Mouse (Mus musculus): ENCODE results near the gene Paqr4. TPM values are rescaled to one million over a fixed set of nuclear protein-coding genes. Genes with fewer than 3 reads are reported as not detected.

The Paqr4 gene
- polyA plus RNA-seq, 1 experiment from 2014 or later, result 27.6 TPM

GRCm38 (mm10) chr17:23747471-23747870, 6.8 kb upstream of the Paqr4 start:
- WGBS, result 82% methylated on average over 3 of the region's 3 CpGs
- Histone ChIP-seq H3K9me3 (replicated peaks) (no peaks in the 10 kb centered on the region), H3K27me3 (ENCODE audit: low read depth, poor library complexity, severe bottlenecking) (peaks cover 63% of the 10 kb centered on the region), H3K4me3 (no peak overlapping the region), H3K4me1 (peaks cover 35% of the 10 kb centered on the region), H3K36me3 (peaks cover 18% of the 10 kb centered on the region), H3K27ac (replicated peaks) (no peak overlapping the region)
- DNase-seq (ENCODE audit: low spot score), result no peak

DNA sequence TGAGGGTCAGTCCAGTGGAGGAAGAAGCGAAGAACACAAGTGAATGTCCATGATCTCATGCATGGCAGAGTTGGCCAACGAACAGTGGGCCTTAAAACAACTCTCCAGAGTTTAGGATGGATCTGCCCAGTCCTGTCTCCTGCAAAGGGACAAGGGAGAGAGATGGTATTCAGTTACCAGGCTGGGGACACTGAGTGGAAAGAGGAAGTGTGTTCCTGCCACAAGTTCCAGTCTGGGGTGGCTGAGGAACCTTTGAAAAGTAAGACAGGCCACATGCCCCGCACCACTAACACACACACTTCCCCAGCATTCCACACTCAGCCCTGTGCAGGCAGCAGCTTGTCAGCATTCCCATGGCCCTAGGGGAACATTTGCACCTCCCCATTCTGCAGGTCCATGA, 6.1 kb upstream of the Paqr4 start:
- H3K4me1 ChIP-seq, result peaks cover 41% of the 10 kb centered on the region
- H3K9me3 ChIP-seq (replicated peaks), result no peaks in the 10 kb centered on the region
- peaks cover 11% of the 10 kb centered on the region for H3K36me3 ChIP-seq
- peaks cover 70% of the 10 kb centered on the region for H3K27me3 ChIP-seq (ENCODE audit: low read depth, poor library complexity, severe bottlenecking)
- H3K27ac ChIP-seq (replicated peaks), result no peak overlapping the region
- 76% methylated on average over 3 of the region's 3 CpGs for WGBS
- no peak overlapping the region for H3K4me3 ChIP-seq
- no peak for DNase-seq (ENCODE audit: low spot score)

DNA sequence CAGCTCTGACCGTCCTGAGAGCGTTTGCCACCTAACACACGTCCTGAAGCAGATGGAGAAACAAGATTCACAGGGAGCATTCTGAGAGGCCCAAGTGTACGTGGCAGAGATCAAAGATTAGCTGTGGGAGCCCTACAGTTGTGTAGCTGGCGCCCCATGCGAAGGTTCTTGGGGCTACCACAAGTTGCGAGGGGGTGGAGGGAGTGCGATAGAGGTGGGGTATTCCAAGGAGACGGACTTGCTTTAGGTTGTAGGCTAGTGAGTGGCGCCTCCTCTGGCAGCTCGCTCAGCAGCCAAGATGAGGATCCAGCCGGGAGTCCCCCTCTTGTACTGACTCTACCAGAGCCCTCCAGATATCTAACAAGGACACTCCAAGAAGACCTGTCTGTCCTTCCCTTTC, 5.6 kb upstream of the Paqr4 start:
- WGBS, result 2% methylated on average over 12 of the region's 12 CpGs
- peak; percentile 37 for DNase-seq (ENCODE audit: low spot score)
- Histone ChIP-seq H3K27ac (replicated peaks) (0 out of 2 replicates have a peak overlapping the region, but pooled peaks have one; percentile 49), H3K4me3 (peak overlapping the region; percentile 52), H3K36me3 (peaks cover 6% of the 10 kb centered on the region), H3K27me3 (ENCODE audit: low read depth, poor library complexity, severe bottlenecking) (peaks cover 74% of the 10 kb centered on the region), H3K9me3 (replicated peaks) (0 out of 2 replicates have a peak, but pooled peaks cover 1% of the 10 kb centered on the region), H3K4me1 (peaks cover 41% of the 10 kb centered on the region)

DNA sequence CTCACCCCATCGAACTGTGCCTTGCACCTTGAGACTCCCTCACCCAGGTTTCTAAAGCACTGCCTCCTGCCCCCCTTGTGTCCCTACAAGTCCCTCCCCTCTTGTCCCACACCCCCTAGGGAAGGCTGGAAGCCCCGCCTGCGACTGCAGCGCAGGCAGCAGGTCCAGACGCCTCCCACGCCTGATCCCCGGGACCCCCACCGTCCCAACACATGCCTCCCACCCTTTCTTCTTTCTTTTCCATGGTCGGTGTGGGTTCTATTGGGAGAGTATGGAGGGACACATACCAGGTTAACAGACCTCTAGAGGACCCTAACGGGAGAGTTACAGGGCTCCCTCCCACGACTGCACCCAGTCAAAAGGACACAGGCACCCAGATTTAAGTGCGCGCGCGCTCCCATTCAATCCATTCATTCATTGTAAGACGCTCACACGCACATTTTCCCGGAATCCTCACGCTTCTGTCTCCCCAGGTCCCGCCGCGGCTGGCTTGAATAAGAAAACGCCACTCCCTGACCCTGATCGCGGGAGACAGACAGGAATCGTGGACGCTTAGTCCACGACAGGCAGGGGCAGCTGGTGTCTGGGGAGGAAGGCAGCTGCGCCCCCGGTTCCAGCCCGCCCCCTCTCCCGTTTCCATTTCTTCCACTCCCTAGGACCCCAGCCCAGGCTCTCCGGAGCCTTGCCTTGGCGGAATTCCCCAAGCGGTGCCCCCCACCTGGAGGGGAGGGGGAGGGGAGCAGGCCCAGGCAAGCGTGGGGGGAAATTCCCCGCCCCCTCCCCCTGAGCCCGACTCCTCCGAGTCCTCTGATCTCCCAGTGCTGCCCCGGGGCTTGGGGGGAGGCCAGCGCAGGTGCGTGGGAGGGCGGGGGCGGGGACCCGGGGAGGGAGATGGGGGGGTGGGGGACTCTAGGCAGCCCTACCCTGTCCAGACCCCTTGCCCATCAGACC, 4.9 kb upstream of the Paqr4 start, which contains the start of gene Kremen2:
Gene Kremen2 (minus strand): TSS at position 533 of the 951 bp plus-strand sequence.
- H3K4me3 ChIP-seq, result peak within 1 kb of the TSS; percentile 52
- 0 out of 2 replicates have a peak within 1 kb of the TSS, but pooled peaks have one; percentile 49 for H3K27ac ChIP-seq (replicated peaks)
- under 1% methylated on average over 43 of the region's 45 CpGs for WGBS
- H3K9me3 ChIP-seq (replicated peaks), result 0 out of 2 replicates have a peak, but pooled peaks cover 2% of the 10 kb centered on the region
- peak; percentile 33 for DNase-seq (ENCODE audit: low spot score)
- H3K4me1 ChIP-seq, result peaks cover 45% of the 10 kb centered on the region
- H3K36me3 ChIP-seq, result peaks cover under 1% of the 10 kb centered on the region; the same call in 1 of the 2 replicates
- H3K27me3 ChIP-seq (ENCODE audit: low read depth, poor library complexity, severe bottlenecking), result peaks cover 82% of the 10 kb centered on the region

GRCm38 (mm10) chr17:23744651-23745050, 4.0 kb upstream of the Paqr4 start:
- Histone ChIP-seq H3K27ac (replicated peaks) (no peak overlapping the region), H3K27me3 (ENCODE audit: low read depth, poor library complexity, severe bottlenecking) (peaks cover 90% of the 10 kb centered on the region), H3K4me3 (peak overlapping the region; percentile 52), H3K9me3 (replicated peaks) (0 out of 2 replicates have a peak, but pooled peaks cover 2% of the 10 kb centered on the region), H3K36me3 (no peaks in the 10 kb centered on the region), H3K4me1 (peaks cover 52% of the 10 kb centered on the region)
- WGBS, result 3% methylated on average over 14 of the region's 14 CpGs
- DNase-seq (ENCODE audit: low spot score), result no peak

- 24% methylated on average over 8 of the region's 8 CpGs for WGBS
- H3K9me3 ChIP-seq (replicated peaks), result 0 out of 2 replicates have a peak, but pooled peaks cover 2% of the 10 kb centered on the region
- H3K36me3 ChIP-seq, result no peaks in the 10 kb centered on the region
- H3K27ac ChIP-seq (replicated peaks), result no peak overlapping the region
- peaks cover 56% of the 10 kb centered on the region for H3K4me1 ChIP-seq
- H3K4me3 ChIP-seq, result peak overlapping the region; percentile 52; the same call in 1 of the 2 replicates
- H3K27me3 ChIP-seq (ENCODE audit: low read depth, poor library complexity, severe bottlenecking), result peaks cover 95% of the 10 kb centered on the region
- no peak for DNase-seq (ENCODE audit: low spot score)
These were observed 3.4 kb upstream of the Paqr4 start for GRCm38 (mm10) chr17:23744076-23744475.

GRCm38 (mm10) chr17:23742941-23743340, 2.3 kb upstream of the Paqr4 start:
- peaks cover 98% of the 10 kb centered on the region for H3K27me3 ChIP-seq (ENCODE audit: low read depth, poor library complexity, severe bottlenecking)
- WGBS, result 69% methylated on average over 12 of the region's 12 CpGs
- H3K4me3 ChIP-seq, result 0 out of 2 replicates have a peak overlapping the region, but pooled peaks have one; percentile 37
- no peak overlapping the region for H3K27ac ChIP-seq (replicated peaks)
- 0 out of 2 replicates have a peak, but pooled peaks cover 2% of the 10 kb centered on the region for H3K9me3 ChIP-seq (replicated peaks)
- peaks cover 66% of the 10 kb centered on the region for H3K4me1 ChIP-seq
- peaks cover 1% of the 10 kb centered on the region; the same call in 1 of the 2 replicates for H3K36me3 ChIP-seq
- no peak for DNase-seq (ENCODE audit: low spot score)

- peak; percentile 36 for DNase-seq (ENCODE audit: low spot score)
- 6% methylated on average over 44 of the region's 44 CpGs for WGBS
- Histone ChIP-seq H3K27ac (replicated peaks) (no peak overlapping the region), H3K9me3 (replicated peaks) (0 out of 2 replicates have a peak, but pooled peaks cover 2% of the 10 kb centered on the region), H3K4me3 (peak overlapping the region; percentile 37), H3K36me3 (peaks cover 8% of the 10 kb centered on the region), H3K27me3 (ENCODE audit: low read depth, poor library complexity, severe bottlenecking) (peaks cover 98% of the 10 kb centered on the region), H3K4me1 (peaks cover 73% of the 10 kb centered on the region)
These were observed 1.6 kb upstream of the Paqr4 start for GRCm38 (mm10) chr17:23742210-23742793.

DNA sequence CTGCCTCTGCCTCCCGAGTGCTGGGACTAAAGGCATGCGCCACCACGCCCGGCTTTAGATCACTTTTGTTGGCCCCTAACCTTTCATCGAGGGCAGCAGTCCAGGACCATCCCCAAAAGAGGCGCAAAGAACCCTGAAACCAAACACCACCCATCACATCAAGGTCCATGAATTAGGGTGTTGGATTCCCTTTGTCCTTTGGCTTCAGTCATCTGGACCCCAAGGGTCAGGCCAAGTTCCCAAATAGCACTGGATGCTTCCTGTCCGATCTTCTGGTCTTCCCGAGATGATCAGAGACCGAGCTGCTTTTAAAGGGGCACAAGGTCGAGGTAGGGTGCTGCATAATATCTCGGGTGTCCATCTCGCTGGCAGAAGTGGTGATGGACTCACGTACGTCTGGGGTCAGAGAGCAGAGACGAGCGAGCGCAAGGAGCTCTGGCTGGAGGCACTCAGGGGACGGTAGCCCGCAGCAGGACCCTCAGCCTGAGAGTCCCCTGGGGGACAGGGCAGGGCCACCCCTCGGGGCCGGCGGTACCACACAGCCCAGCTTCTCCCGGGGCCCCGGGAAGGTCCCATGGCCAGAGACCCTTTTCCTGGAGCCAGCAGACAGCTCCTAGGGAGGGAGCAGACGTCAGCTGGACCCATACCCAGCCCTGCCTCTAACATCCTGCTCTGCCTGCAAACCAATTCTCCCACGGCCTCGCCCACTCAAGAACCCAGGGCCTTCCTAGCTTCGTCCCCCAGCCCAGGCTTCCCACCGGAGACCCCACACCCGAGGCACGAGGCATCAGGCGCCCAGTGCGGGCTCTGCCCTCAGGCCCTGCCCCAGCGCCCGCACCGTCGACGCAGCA, 917 bp upstream of the Paqr4 start:
- Histone ChIP-seq H3K4me1 (peaks cover 73% of the 10 kb centered on the region), H3K27ac (replicated peaks) (no peak overlapping the region), H3K4me3 (peak overlapping the region; percentile 37; the same call in 1 of the 2 replicates), H3K9me3 (replicated peaks) (0 out of 2 replicates have a peak, but pooled peaks cover 2% of the 10 kb centered on the region), H3K27me3 (ENCODE audit: low read depth, poor library complexity, severe bottlenecking) (peaks cover 98% of the 10 kb centered on the region), H3K36me3 (peaks cover 15% of the 10 kb centered on the region)
- no peak for DNase-seq (ENCODE audit: low spot score)
- WGBS, result 52% methylated on average over 38 of the region's 38 CpGs

- Histone ChIP-seq H3K36me3 (peaks cover 29% of the 10 kb centered on the region), H3K27me3 (ENCODE audit: low read depth, poor library complexity, severe bottlenecking) (peaks cover 84% of the 10 kb centered on the region), H3K4me1 (peaks cover 58% of the 10 kb centered on the region), H3K9me3 (replicated peaks) (0 out of 2 replicates have a peak, but pooled peaks cover 2% of the 10 kb centered on the region), H3K4me3 (peak overlapping the region; percentile 80), H3K27ac (replicated peaks) (peak overlapping the region; percentile 89)
- peak; percentile 90 for DNase-seq (ENCODE audit: low spot score)
- WGBS, result under 1% methylated on average over 46 of the region's 46 CpGs
These were observed 507 bp downstream of the Paqr4 start for GRCm38 (mm10) chr17:23740136-23740584.

DNA sequence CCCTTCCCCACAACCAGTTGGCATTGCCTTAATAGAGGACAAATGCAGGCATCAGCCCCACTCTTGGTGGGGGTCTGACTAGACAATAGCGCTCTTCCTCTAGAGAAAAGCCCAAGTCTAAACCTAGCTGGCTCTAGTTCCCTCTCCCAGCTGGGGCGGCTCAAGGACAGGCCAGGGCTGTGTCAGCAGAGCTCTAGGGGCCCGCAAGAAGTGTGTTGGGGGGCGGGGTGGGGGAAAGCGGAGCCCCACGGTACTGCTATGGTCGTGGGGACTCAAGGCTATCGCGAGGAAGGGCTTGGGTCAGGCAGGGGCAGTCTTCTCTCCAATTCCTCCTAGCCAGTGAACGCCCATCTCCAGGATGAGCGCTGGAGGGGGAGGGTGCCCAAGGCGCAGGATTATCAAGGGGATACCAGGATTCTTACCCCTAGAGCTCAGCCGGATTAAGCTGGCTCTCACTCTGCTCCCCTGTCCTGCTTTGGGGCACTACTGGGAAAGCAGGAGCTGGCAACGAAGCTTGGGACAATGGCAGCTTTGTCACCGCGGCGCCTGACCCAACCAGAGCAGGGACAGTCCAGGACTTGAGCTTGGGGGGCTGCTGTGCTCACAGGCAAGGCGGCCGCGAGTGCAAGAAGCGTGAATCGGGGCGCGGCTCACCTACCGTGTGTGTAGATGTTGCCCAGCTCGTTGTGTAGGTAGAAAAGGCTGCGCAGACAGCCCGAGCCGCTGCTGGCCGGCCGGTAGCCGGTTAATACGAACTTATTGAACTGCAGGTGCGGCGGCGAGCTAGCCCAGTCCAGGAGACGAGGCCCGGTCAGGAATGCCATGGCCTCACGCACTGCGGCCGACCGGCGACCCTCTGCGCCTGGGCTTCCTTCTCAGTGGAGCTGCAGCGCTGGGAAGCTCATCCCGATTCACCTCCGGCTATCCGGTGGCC, 1.2 kb downstream of the Paqr4 start:
- Histone ChIP-seq H3K36me3 (peaks cover 35% of the 10 kb centered on the region), H3K4me1 (peaks cover 52% of the 10 kb centered on the region), H3K27me3 (ENCODE audit: low read depth, poor library complexity, severe bottlenecking) (peaks cover 78% of the 10 kb centered on the region), H3K27ac (replicated peaks) (peak overlapping the region; percentile 89), H3K4me3 (peak overlapping the region; percentile 80), H3K9me3 (replicated peaks) (0 out of 2 replicates have a peak, but pooled peaks cover 2% of the 10 kb centered on the region)
- peak; percentile 63 for DNase-seq (ENCODE audit: low spot score)
- 1% methylated on average over 48 of the region's 48 CpGs for WGBS

Measured in midbrain, embryonic 10.5 days (tissue).